Mouse (Mus musculus) hindlimb bud, embryonic 11.5 days (tissue): ENCODE measurements around the gene Nop9.

ENCODE experiments used
- DNase-seq: peaks from one replicate; pipeline ENCODE4 v3.0.0-alpha.2; 2012; ENCODE audit warnings: low read depth, low spot score; ENCODE audit errors: extremely low spot score

The Nop9 gene

GRCm38 (mm10) chr14:55745180-55745860 lies at the start of gene Nop9, which contains the start of gene Dhrs1:
Nop9 (plus strand) TSS chr14:55745693.
Dhrs1 (minus strand) TSS chr14:55745690.
- peak; percentile 44 for DNase-seq

- no peak for DNase-seq
These were observed 48.3 kb upstream of the Nop9 start for GRCm38 (mm10) chr14:55697226-55697625.

- no peak for DNase-seq
These were observed 44.4 kb upstream of the Nop9 start for GRCm38 (mm10) chr14:55701131-55701530.

- no peak for DNase-seq
These were observed 42.7 kb upstream of the Nop9 start for GRCm38 (mm10) chr14:55702761-55703160.

GRCm38 (mm10) chr14:55706051-55706600 lies 39.4 kb upstream of the Nop9 start:
- no peak for DNase-seq

GRCm38 (mm10) chr14:55707397-55707796 lies 38.1 kb upstream of the Nop9 start:
- no peak for DNase-seq

- DNase-seq: no peak
These were observed 36.0 kb upstream of the Nop9 start for GRCm38 (mm10) chr14:55709509-55709908.

GRCm38 (mm10) chr14:55711786-55712185 lies 33.7 kb upstream of the Nop9 start:
- DNase-seq: no peak

GRCm38 (mm10) chr14:55713007-55713728 lies 32.3 kb upstream of the Nop9 start:
- DNase-seq: no peak

- DNase-seq: no peak
These were observed 31.8 kb upstream of the Nop9 start, which contains the start of gene Tgm1 for GRCm38 (mm10) chr14:55713729-55714122. Tgm1 (minus strand) TSS chr14:55713926.

GRCm38 (mm10) chr14:55714893-55715292 lies 30.6 kb upstream of the Nop9 start:
- no peak for DNase-seq

- DNase-seq: no peak
These were observed 29.2 kb upstream of the Nop9 start for GRCm38 (mm10) chr14:55716271-55716670.

- DNase-seq: no peak
These were observed 28.6 kb upstream of the Nop9 start for GRCm38 (mm10) chr14:55716884-55717283.

GRCm38 (mm10) chr14:55719737-55720136 lies 25.8 kb upstream of the Nop9 start:
- no peak for DNase-seq

GRCm38 (mm10) chr14:55720666-55721065 lies 24.8 kb upstream of the Nop9 start:
- no peak for DNase-seq

GRCm38 (mm10) chr14:55721076-55721475 lies 24.4 kb upstream of the Nop9 start:
- DNase-seq: no peak

- peak; percentile 80 for DNase-seq
These were observed 23.6 kb upstream of the Nop9 start, which contains the start of gene Rabggta for GRCm38 (mm10) chr14:55721700-55722437. Rabggta (minus strand) TSS chr14:55722263.

- DNase-seq: no peak
These were observed 23.0 kb upstream of the Nop9 start for GRCm38 (mm10) chr14:55722438-55722945.

- DNase-seq: no peak
These were observed 22.1 kb upstream of the Nop9 start for GRCm38 (mm10) chr14:55723433-55723832.

GRCm38 (mm10) chr14:55724411-55724871 lies 21.1 kb upstream of the Nop9 start:
- DNase-seq: no peak

- DNase-seq: no peak
These were observed 19.2 kb upstream of the Nop9 start for GRCm38 (mm10) chr14:55726261-55726660.
